Mouse (Mus musculus) ES-CJ7 (cell line): ENCODE data around the gene Nt5dc3.
A peak's percentile ranks its signal among the peaks of the same experiment; 100 is the strongest.

ENCODE experiments used
- DNase-seq: peaks from one replicate; pipeline ENCODE4 v3.0.0; 2011; ENCODE audit warnings: low read depth, low spot score

Gene Nt5dc3

GRCm38 (mm10) chr10:86778398-86779116 lies at the start of gene Nt5dc3:
Nt5dc3 (plus strand) TSS chr10:86779005.
- peak; percentile 95 for DNase-seq

- peak; percentile 94 for DNase-seq
Measured at GRCm38 (mm10) chr10:86730823-86731499, 47.8 kb upstream of the Nt5dc3 start.

GRCm38 (mm10) chr10:86731500-86731863 lies 47.3 kb upstream of the Nt5dc3 start:
- no peak for DNase-seq

- DNase-seq: no peak
Measured at GRCm38 (mm10) chr10:86735036-86735435, 43.8 kb upstream of the Nt5dc3 start.

- DNase-seq: no peak
Measured at GRCm38 (mm10) chr10:86742918-86743317, 35.9 kb upstream of the Nt5dc3 start.

- DNase-seq: no peak
Measured at GRCm38 (mm10) chr10:86744306-86744705, 34.5 kb upstream of the Nt5dc3 start.

GRCm38 (mm10) chr10:86755816-86756502 lies 22.8 kb upstream of the Nt5dc3 start:
- DNase-seq: no peak

- no peak for DNase-seq
Measured at GRCm38 (mm10) chr10:86757724-86758123, 21.1 kb upstream of the Nt5dc3 start.

- DNase-seq: no peak
Measured at GRCm38 (mm10) chr10:86758211-86758610, 20.6 kb upstream of the Nt5dc3 start.

- DNase-seq: no peak
Measured at GRCm38 (mm10) chr10:86761236-86761635, 17.6 kb upstream of the Nt5dc3 start.

GRCm38 (mm10) chr10:86761722-86762383 lies 17.0 kb upstream of the Nt5dc3 start:
- peak; percentile 67 for DNase-seq

GRCm38 (mm10) chr10:86762384-86762730 lies 16.4 kb upstream of the Nt5dc3 start:
- peak; percentile 70 for DNase-seq

GRCm38 (mm10) chr10:86763672-86764071 lies 15.1 kb upstream of the Nt5dc3 start, which contains the start of gene Gm49358:
Gm49358 (plus strand) TSS chr10:86763972.
- DNase-seq: no peak

- no peak for DNase-seq
Measured at GRCm38 (mm10) chr10:86765344-86765966, 13.3 kb upstream of the Nt5dc3 start.

GRCm38 (mm10) chr10:86769216-86769615 lies 9.6 kb upstream of the Nt5dc3 start:
- no peak for DNase-seq

- peak; percentile 93 for DNase-seq
Measured at GRCm38 (mm10) chr10:86769797-86770196, 9.0 kb upstream of the Nt5dc3 start.

- peak; percentile 76 for DNase-seq
Measured at GRCm38 (mm10) chr10:86771701-86772100, 7.1 kb upstream of the Nt5dc3 start.

GRCm38 (mm10) chr10:86772231-86772631 lies 6.6 kb upstream of the Nt5dc3 start:
- no peak for DNase-seq

- no peak for DNase-seq
Measured at GRCm38 (mm10) chr10:86773360-86773759, 5.4 kb upstream of the Nt5dc3 start.

GRCm38 (mm10) chr10:86776281-86776680 lies 2.5 kb upstream of the Nt5dc3 start:
- DNase-seq: no peak

GRCm38 (mm10) chr10:86777614-86778319 lies 1.0 kb upstream of the Nt5dc3 start:
- DNase-seq: no peak
